Mouse (Mus musculus): ENCODE results near the gene Vwce.

DNA sequence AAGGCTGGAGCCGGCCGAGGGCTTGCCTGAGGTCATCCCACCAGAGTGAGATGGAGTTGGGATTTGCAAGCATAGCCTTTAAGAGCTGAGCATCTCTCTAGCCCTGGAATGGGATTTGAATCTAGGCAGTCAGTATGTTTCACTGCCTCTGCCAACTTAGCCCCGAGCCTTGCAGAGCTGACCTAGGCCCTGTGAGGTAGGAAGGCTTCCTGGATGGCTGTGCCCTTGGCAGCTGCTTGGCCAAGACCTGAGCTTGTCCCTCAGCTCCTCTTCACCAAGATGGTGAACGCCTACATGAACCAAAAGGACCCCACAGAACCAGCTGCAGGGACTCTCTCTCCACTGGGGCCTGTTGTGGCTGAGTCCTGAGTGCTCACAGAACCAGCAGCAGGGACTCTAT, 76.7 kb downstream of the Vwce start:
- TF ChIP-seq CTCF (IDR thresholded peaks at IDR 0.05; ENCODE audit: borderline replicate concordance, insufficient read depth, low read depth, low read length) (no peak), POLR2A (IDR thresholded peaks at IDR 0.05; ENCODE audit: borderline replicate concordance, insufficient read depth, low read length) (no peak)
